Mouse (Mus musculus): ENCODE data around the gene Josd1. TPM values are rescaled to one million over a fixed set of nuclear protein-coding genes. Genes with fewer than 3 reads are reported as not detected.

Gene Josd1
- polyA plus RNA-seq, 1 experiment = 64.3 TPM

- peak within 1 kb of the TSS; percentile 69 for H3K4me3 ChIP-seq (ENCODE audit: insufficient read depth, low read length)
- peaks cover 4% of the 10 kb centered on the region for H3K4me1 ChIP-seq (ENCODE audit: control insufficient read depth, insufficient read depth, low read length)
- no peak within 1 kb of the TSS for H3K27ac ChIP-seq (ENCODE audit: insufficient read depth, low read length)
- TF ChIP-seq POLR2A (IDR thresholded peaks at IDR 0.05; ENCODE audit: extremely low read depth, insufficient read depth, low read length) (no peak; the same call in 1 of the 2 replicates), CTCF (IDR thresholded peaks at IDR 0.05; ENCODE audit: extremely low read depth, insufficient read depth, low read length) (peak; percentile 34; the same call in 1 of the 2 replicates)
Observed at GRCm38 (mm10) chr15:79670249-79670971, 17.3 kb downstream of the Josd1 start, which contains the start of gene Tomm22. TSS of gene Tomm22 (plus strand) at chr15:79670861.

GRCm38 (mm10) chr15:79669195-79669594, 18.5 kb downstream of the Josd1 start:
- Histone ChIP-seq H3K27ac (ENCODE audit: insufficient read depth, low read length) (no peak overlapping the region), H3K4me3 (ENCODE audit: insufficient read depth, low read length) (no peak overlapping the region), H3K4me1 (ENCODE audit: control insufficient read depth, insufficient read depth, low read length) (peaks cover 10% of the 10 kb centered on the region)
- TF ChIP-seq POLR2A (IDR thresholded peaks at IDR 0.05; ENCODE audit: extremely low read depth, insufficient read depth, low read length) = no peak

- no peak overlapping the region for H3K27ac ChIP-seq (ENCODE audit: insufficient read depth, low read length)
- no peak overlapping the region for H3K4me3 ChIP-seq (ENCODE audit: insufficient read depth, low read length)
- no peak for TF ChIP-seq CTCF (IDR thresholded peaks at IDR 0.05; ENCODE audit: extremely low read depth, insufficient read depth, low read length)
- no peak for TF ChIP-seq POLR2A (IDR thresholded peaks at IDR 0.05; ENCODE audit: extremely low read depth, insufficient read depth, low read length)
- H3K4me1 ChIP-seq (ENCODE audit: control insufficient read depth, insufficient read depth, low read length) = peaks cover 10% of the 10 kb centered on the region
Observed at GRCm38 (mm10) chr15:79664666-79665065, 23.1 kb downstream of the Josd1 start.

GRCm38 (mm10) chr15:79661852-79662251, 25.9 kb downstream of the Josd1 start:
- no peak overlapping the region for H3K4me3 ChIP-seq (ENCODE audit: insufficient read depth, low read length)
- H3K4me1 ChIP-seq (ENCODE audit: control insufficient read depth, insufficient read depth, low read length) = peaks cover 11% of the 10 kb centered on the region
- no peak overlapping the region for H3K27ac ChIP-seq (ENCODE audit: insufficient read depth, low read length)
- peak; percentile 21; the same call in 1 of the 2 replicates for TF ChIP-seq CTCF (IDR thresholded peaks at IDR 0.05; ENCODE audit: extremely low read depth, insufficient read depth, low read length)
- TF ChIP-seq POLR2A (IDR thresholded peaks at IDR 0.05; ENCODE audit: extremely low read depth, insufficient read depth, low read length) = no peak

GRCm38 (mm10) chr15:79658531-79659375, 29.0 kb downstream of the Josd1 start, which contains the start of the genes Fam227a and Cby1:
TSS of gene Fam227a (minus strand) at chr15:79658956.
TSS of gene Cby1 (plus strand) at chr15:79659199.
- peak within 1 kb of the TSS; percentile 84 for H3K4me3 ChIP-seq (ENCODE audit: insufficient read depth, low read length)
- H3K27ac ChIP-seq (ENCODE audit: insufficient read depth, low read length) = peak within 1 kb of the TSS; percentile 97
- H3K4me1 ChIP-seq (ENCODE audit: control insufficient read depth, insufficient read depth, low read length) = peaks cover 4% of the 10 kb centered on the region
- no peak for TF ChIP-seq CTCF (IDR thresholded peaks at IDR 0.05; ENCODE audit: extremely low read depth, insufficient read depth, low read length)
- peak; percentile 82 for TF ChIP-seq POLR2A (IDR thresholded peaks at IDR 0.05; ENCODE audit: extremely low read depth, insufficient read depth, low read length)

- peak; percentile 60 for TF ChIP-seq CTCF (IDR thresholded peaks at IDR 0.05; ENCODE audit: extremely low read depth, insufficient read depth, low read length)
- no peak for TF ChIP-seq POLR2A (IDR thresholded peaks at IDR 0.05; ENCODE audit: extremely low read depth, insufficient read depth, low read length)
- Histone ChIP-seq H3K4me3 (ENCODE audit: insufficient read depth, low read length) (peak overlapping the region; percentile 84), H3K27ac (ENCODE audit: insufficient read depth, low read length) (peak overlapping the region; percentile 97), H3K4me1 (ENCODE audit: control insufficient read depth, insufficient read depth, low read length) (peaks cover 4% of the 10 kb centered on the region)
Observed at GRCm38 (mm10) chr15:79657837-79658530, 29.7 kb downstream of the Josd1 start.

GRCm38 (mm10) chr15:79656451-79656850, 31.3 kb downstream of the Josd1 start:
- Histone ChIP-seq H3K4me3 (ENCODE audit: insufficient read depth, low read length) (no peak overlapping the region), H3K4me1 (ENCODE audit: control insufficient read depth, insufficient read depth, low read length) (peaks cover 4% of the 10 kb centered on the region), H3K27ac (ENCODE audit: insufficient read depth, low read length) (no peak overlapping the region)
- TF ChIP-seq POLR2A (IDR thresholded peaks at IDR 0.05; ENCODE audit: extremely low read depth, insufficient read depth, low read length) (no peak), CTCF (IDR thresholded peaks at IDR 0.05; ENCODE audit: extremely low read depth, insufficient read depth, low read length) (no peak)

- TF ChIP-seq POLR2A (IDR thresholded peaks at IDR 0.05; ENCODE audit: extremely low read depth, insufficient read depth, low read length) (no peak), CTCF (IDR thresholded peaks at IDR 0.05; ENCODE audit: extremely low read depth, insufficient read depth, low read length) (peak; percentile 25; the same call in 1 of the 2 replicates)
- Histone ChIP-seq H3K4me1 (ENCODE audit: control insufficient read depth, insufficient read depth, low read length) (no peaks in the 10 kb centered on the region), H3K4me3 (ENCODE audit: insufficient read depth, low read length) (no peak overlapping the region)
Observed at GRCm38 (mm10) chr15:79651481-79651880, 36.2 kb downstream of the Josd1 start.

GRCm38 (mm10) chr15:79650569-79650968, 37.1 kb downstream of the Josd1 start:
- Histone ChIP-seq H3K4me3 (ENCODE audit: insufficient read depth, low read length) (no peak overlapping the region), H3K27ac (ENCODE audit: insufficient read depth, low read length) (no peak overlapping the region), H3K4me1 (ENCODE audit: control insufficient read depth, insufficient read depth, low read length) (no peaks in the 10 kb centered on the region)
- peak; percentile 63 for TF ChIP-seq CTCF (IDR thresholded peaks at IDR 0.05; ENCODE audit: extremely low read depth, insufficient read depth, low read length)
- no peak for TF ChIP-seq POLR2A (IDR thresholded peaks at IDR 0.05; ENCODE audit: extremely low read depth, insufficient read depth, low read length)

More at GRCm38 (mm10) chr15:79651481-79651880, 36.2 kb downstream of the Josd1 start:
- no peak overlapping the region for H3K27ac ChIP-seq (ENCODE audit: insufficient read depth, low read length)
